Mouse (Mus musculus): ENCODE results near the gene Pdcl3. TPM values are rescaled to one million over a fixed set of nuclear protein-coding genes. Genes with fewer than 3 reads are reported as not detected.

Pdcl3 gene
- 10 to 100 TPM; 38.0 to 42.0 TPM for total RNA-seq (2021)

DNA sequence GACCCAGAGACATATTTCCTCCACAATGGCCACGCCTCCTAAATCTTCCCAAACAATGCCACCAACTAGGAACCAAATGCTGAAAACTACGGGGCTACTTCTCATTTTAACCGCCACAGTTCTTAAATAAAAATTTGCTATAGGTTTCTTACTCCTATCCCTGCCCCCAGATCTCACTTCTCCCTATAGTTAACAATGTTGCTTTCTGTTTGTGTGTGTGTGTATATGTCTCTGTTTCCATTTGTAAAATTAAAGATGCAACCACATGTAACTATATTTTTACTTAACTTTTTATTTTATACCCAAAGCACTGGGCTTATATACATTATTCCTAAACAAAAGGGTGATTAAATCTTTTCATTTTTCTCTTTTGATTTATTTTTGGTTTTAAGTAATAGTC is at the start of gene Pdcl3:
Pdcl3 (plus strand) TSS at position 301 of the 400 bp plus-strand sequence.
- DNase-seq (ENCODE audit: low spot score in 2 of 2) = no peak
- intact Hi-C loops (cut with DNase I) = loop anchor here (5.0 kb wide), 1 partner anchor 88 kb away; the partner anchor contains the start of gene Chst10

DNA sequence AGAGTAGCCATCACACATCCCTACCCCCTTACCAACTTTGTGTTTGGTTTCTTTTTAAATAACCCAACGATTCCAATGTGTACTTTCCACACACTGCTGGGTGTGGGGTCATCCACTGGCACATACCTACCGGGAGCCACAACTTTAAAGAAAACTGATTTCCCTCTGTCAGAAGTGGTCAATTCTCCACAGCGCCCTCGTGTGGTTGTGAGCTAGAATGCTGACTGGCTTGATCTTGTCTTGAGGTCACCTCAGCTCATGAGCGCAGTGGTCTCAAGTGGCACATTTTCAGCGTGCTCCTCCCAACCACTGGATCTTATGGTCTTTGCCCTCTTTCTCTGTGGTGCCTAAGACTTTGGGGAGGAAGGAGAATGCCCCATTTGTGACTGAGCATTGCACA is 48.6 kb upstream of the Pdcl3 start:
- peak in 1 of 2 experiments; percentile 11 for DNase-seq (ENCODE audit: low spot score in 2 of 2)

DNA sequence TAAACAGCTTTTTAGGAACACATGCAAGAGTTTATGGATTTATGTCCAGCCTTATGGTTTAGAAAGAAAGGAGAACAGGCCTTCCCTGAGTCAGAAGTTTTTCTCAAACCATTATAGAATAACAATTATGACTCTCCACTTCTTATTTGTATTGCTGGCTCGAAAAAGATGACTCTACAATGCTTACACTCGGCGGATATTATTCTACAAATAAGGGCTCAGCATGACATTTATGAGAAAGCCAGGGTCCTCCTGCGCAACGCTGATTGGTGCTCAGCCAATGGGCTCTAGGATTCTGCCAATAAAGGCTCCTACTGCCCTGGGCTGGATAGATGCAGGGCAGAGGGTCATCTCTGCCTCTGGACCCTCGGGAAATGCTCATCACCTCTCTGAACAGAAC is 46.6 kb upstream of the Pdcl3 start, which contains the start of gene Nms:
Nms (plus strand) TSS at position 301 of the 400 bp plus-strand sequence.
- no peak for DNase-seq (ENCODE audit: low spot score in 2 of 2)
- intact Hi-C loops (cut with DNase I) = no loop called here

More for the DNA sequence above, 48.6 kb upstream of the Pdcl3 start:
- intact Hi-C loops (cut with DNase I) = no loop called here

DNA sequence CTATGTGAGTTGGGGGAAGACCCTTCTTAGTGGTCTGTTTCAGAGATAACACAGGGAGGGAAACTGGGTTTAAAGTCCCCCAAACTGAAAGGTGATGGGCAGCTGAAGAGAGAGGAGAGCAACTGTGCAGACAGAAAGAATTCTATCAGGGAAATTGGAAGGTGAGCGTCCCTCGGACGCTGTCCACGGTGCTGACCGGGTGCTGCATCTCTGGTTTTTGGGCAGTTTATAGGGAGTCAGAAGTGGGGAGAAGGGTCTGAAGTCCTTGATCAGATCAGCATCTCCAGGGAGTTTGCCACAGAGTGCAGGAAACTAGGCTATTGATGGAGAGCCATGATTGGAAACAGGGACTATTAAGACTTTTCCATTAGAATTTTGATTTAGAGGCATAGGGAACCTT is 45.8 kb upstream of the Pdcl3 start:
- intact Hi-C loops (cut with DNase I) = no loop called here
- DNase-seq (ENCODE audit: low spot score in 2 of 2) = no peak

DNA sequence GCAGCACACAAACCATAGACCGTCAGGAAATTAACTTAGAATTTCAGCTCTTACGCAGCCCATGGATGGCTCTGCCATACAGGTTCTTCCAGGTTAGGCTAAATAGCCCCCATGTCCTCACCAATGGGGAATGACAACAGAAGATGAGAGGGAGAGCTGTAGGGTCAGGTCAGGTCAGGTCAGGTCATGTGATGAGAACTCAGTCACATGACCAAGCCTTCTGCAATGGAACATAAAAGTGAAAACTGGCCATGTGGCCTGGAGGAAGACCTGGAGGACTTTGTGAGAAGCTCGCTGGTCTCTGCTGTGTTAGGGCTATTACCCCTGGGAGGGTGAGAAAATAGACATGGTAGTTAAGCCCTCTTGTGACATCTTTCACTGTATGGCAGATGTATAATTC is 29.0 kb upstream of the Pdcl3 start:
- no peak for DNase-seq (ENCODE audit: low spot score in 2 of 2)
- intact Hi-C loops (cut with DNase I) = no loop called here

DNA sequence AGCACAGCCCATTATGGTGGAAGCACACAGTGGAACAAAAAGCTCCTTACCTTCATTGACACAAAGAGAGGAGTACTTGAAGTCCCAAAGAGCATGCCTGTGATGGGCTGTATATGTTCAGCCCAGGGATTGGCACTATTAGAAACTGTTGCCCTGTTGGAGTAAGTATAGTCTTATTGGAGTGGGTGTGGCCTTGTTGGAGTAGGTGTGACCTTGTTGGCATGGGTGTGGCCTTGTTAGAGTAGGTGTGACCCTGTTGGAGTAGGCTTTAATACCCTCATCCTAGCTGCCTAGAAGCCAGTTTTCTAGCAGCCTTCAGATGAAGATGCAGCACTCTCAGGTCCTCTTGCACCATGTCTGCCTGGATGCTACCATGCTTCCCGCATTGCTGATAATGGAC is 16.3 kb upstream of the Pdcl3 start:
- DNase-seq (ENCODE audit: low spot score in 2 of 2) = no peak
- intact Hi-C loops (cut with DNase I) = no loop called here

DNA sequence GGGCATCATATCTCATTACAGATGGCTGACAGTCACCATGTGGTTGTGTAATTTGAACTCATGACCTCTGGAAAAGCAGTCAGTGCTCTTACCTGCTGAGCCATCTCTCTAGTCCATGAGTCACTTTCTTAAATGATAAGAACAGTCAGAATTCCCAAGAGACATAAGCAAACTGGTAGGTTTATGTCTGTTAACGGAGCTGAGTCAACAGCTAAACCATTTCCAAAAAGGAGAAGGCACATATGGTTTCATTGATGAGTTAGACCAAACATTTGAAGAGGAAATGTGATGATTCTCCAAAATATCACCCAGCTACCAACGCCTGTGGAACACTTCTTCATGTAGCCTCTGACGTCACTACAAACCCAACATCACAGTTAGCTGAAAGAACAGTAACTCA is 13.7 kb upstream of the Pdcl3 start:
- peak in 1 of 2 experiments; percentile 52 for DNase-seq (ENCODE audit: low spot score in 2 of 2)
- intact Hi-C loops (cut with DNase I) = no loop called here

DNA sequence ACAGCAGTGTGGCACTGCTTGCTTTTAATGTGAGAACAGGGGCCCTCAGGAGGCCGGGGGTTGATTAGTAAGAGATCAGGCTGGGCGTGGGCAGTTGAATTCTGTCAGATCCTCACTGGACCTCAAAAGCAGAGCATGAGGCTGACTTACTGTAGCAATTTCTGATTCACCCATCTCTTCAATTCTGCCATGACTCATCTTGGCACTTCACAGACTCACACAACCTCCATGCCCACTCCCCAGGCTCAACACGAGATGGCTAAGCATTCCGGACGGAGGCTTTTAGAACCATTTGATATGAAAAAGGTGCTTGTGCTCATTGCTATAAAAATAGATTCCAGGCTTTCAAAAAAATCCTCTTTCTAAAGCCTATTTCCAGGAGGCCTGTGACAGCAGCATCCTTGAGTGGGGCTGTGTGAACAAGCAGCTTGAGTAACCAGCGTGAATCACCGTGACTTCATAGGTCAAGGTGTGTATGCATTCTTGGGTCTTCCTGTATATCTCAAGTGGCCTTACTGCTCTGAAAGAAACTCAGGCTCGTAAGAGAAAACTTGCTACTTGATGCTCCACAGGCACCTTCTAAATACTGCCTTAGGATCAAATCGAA is 12.3 kb upstream of the Pdcl3 start:
- intact Hi-C loops (cut with DNase I) = no loop called here
- DNase-seq (ENCODE audit: low spot score in 2 of 2) = peak; percentile 28 to 74

DNA sequence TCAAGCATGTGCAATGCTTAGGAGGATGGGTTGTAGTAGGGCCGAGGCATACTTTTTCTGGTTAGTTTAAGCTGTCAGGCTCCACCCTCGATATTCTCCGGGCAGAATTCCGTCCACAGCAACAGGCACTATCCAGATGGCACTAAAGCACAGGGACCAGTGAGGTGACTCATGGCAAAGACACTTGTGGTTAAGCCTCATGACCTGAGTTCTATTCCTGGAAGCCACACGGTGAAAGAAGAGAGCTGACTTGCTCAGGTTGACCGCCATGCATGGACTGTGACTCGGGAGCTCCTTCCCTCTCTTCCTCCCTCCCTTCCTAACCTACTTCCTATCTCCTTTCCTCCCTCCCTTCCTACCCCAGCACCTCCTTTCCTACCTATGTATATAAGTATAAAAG is 5.5 kb upstream of the Pdcl3 start:
- DNase-seq (ENCODE audit: low spot score in 2 of 2) = no peak
- intact Hi-C loops (cut with DNase I) = no loop called here

DNA sequence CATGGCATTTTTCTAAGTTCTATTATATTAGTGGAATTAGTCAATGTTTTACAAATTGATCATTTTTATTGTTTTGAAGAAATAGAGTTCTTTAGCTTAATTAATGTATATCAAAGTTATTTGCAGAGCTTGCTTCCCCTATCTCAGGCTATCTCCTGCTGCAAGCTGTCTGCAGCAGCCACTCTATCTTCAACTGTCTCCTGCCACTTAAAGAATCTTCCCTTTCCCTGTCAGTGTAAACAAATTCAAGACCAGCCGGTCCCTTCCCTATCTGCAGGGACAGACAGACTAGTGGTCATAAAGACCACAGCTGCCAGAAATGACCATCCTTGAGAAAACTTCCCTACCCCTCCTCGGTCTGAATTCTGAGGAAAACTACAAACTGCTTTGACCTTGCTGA is 1.5 kb upstream of the Pdcl3 start:
- intact Hi-C loops (cut with DNase I) = no loop called here

DNA sequence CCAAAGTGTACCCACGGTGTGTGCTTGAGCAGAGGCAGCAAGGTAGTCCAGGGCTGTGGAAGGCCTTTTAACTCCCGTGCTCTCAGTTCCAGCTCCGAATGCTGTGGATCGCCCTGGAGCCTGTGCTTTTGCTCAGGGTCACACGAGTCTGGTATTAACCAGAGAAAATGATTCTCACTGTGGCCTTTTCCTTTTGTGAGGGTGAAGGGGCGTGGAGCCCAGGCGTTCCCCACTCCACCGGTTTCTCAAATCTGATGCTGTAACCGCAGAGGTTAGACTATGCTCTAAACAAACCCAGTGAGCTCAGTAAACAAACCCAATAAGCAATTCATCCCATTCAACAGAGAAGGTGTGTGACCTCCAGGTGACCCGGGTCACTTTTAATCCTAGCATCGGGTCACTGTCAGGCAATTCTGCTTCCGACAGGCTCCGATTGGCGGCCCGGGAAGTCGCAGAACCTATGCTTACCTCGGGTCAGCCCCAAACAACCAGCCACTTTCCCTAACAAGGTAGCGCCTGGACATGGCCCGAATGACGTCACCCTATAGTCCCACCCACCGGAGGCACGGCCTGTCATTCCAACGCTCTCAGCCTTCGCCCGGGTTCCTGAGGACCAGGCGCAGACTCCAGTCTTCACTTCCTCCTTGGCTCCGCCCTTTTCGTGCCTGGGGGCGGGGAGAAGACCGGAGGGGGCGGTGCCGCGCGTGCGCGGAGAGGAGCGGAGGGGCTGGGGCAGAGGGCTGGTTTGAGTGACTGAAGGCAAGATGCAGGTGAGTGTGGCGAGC is 1.9 kb downstream of the Pdcl3 start:
- DNase-seq (ENCODE audit: low spot score in 2 of 2) = peak; percentile 94 to 98
- intact Hi-C loops (cut with DNase I) = loop anchor here (5.0 kb wide), 1 partner anchor 90 kb away; the partner anchor contains the start of gene Chst10

More for the DNA sequence above, 1.5 kb upstream of the Pdcl3 start:
- no peak for DNase-seq (ENCODE audit: low spot score in 2 of 2)

DNA sequence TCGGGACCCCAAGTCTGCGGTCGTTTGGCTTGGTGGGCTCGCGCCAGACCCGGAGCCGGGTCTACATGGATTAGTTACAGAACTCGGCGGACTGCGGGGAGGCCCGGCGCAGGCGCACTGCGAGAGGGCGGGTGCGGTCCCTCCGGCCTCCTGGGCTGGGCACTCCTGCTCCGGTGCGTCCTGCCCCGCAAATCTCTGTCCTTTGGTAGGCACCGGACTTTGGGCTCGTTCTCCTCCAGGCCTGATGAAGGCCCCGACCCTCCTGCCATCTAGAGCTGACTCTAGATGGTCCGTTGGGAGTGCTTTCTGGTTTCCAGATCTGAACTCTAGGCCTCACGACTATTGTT is 2.4 kb downstream of the Pdcl3 start:
- intact Hi-C loops (cut with DNase I) = loop anchor here (5.0 kb wide), 1 partner anchor 91 kb away; the partner anchor contains the start of gene Chst10
- no peak for DNase-seq (ENCODE audit: low spot score in 2 of 2)

DNA sequence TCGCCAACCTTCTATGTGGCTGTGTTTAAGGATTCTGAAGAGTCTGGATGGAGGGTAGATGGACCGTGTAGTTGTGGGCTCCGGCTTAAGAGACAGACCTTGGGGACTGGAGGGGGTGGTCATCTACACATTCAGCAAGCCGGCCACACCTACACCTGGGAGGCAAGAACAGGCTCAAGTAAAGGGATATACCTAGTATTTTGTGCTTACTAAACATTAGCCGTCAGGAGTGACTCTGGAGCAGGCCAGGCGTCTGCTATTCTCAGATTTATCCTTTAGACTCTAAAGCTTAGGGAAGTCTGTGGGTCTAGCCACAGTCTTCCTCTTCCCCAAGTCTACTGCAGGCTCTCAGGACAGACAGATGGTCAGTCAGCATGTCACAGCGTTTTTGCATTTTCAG is 2.9 kb downstream of the Pdcl3 start:
- no peak for DNase-seq (ENCODE audit: low spot score in 2 of 2)
- intact Hi-C loops (cut with DNase I) = loop anchor here (5.0 kb wide), 1 partner anchor 91 kb away; the partner anchor contains the start of gene Chst10

DNA sequence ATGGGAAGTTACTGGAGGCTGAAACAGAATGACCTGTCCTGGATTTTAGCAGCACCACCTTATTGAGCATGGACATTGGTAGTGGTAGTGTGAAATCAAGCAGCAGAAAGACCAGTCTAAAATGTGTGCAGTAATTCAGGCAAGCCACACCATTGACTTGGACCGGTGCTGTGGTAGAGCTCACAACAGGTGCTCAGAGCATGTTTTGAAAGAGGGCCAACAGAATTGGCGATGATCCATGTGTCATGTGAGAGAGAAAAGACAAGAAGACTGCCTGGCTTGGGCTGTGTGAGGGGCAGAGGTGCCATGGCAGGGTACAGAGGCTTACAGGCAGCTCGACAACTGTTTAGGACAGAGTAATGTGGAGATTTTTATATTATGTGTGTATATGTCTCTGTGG is 7.0 kb downstream of the Pdcl3 start:
- no peak for DNase-seq (ENCODE audit: low spot score in 2 of 2)
- intact Hi-C loops (cut with DNase I) = no loop called here

DNA sequence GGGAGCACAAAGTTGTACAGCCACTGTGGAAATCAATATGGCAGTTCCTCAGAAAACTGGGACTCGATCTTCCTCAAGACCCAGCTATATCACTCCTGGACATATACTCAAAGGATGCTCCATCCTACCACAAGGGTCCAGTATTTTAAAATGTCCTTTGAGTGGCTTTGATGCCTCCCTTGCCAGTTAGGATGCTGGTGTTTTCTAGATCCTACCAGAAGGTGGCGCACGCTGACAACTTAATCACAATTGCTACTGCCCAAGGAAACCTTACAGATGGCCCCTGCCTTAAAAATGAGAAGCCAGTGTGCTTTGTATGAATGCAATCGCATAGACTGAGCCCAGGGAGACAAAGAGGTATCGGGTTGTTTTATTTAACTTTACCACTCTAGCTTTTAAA is 15.7 kb downstream of the Pdcl3 start:
- peak; percentile 81 to 87 for DNase-seq (ENCODE audit: low spot score in 2 of 2)
- intact Hi-C loops (cut with DNase I) = loop anchor here (2.0 to 5.0 kb wide), 3 partner anchors 340 to 522 kb away; partner anchors contain the start of gene Rpl31

DNA sequence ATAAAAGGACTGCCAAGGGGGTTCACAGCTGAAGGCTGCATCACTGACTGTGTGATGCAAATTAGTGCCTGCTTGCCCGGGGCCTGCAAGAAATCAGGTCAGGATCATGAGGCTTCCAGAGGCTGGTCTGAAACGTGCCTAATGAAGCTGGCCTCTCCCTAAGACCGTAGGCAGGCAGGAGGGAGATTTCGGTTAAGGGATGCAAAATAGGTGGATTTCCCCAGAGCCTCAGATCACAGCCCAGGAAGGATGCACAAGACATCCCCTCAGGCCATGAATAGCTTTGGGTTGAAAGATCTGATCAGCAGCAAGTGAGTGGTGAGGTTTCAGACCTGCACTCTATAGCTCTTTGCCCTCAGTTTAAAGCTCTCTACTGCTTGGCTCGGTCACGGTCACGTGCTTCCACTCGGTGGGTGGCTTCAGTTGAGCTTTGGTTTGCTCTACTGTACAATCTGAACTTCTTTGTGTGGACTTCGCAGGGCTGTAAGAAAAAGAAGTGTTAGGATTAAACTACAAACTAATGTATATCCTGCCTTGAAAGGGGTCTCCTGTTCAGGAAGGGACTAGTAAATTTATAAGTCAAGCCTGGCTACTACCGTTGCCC is 20.4 kb downstream of the Pdcl3 start:
- intact Hi-C loops (cut with DNase I) = no loop called here
- no peak for DNase-seq (ENCODE audit: low spot score in 2 of 2)

DNA sequence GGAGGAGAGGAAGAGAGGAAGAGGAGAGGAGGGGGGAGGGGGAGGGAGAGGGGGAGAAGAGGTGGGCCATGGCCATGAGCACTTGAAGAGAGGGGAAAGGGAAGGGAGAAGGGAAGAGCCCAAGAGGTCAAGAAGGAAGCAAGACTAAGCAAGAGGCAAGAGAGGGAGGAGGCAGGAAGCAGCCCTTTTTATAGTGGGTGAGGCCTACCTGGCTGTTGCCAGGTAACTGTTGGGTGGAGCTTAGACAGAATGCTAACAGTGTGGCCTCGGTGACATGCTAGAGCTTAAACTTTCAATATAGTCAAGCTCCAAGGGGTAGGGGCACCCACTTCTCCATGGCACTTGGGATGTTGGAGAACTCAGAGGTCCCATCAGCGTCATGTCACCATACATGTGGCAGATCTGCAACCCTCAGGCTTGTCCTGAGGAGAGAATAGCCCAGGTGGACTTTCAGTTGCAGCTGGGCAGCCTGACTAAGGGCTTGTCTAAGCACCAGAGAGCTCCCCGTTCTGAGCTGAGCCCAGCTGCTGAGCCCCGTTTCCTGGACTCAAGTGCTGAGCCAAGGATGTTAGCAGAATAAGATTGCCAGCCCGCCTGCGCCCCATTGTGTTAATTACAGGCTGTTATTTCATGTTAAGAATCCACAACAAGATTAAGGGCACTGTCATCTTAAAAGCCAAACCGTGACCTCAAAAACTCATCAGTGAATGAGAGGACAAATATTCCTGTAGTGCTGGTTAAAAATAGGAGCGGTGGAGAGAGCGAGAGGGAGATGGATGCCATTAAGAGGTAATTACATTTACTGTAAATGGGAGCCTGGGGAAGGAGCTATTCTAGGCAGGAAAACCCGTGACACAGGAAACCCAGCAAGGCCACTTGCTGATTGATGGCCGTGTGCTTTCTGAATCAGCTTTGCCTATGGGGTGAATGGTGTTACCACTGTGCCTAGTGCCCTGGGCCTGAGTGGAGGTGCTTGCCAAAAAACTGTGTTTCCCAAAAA is 21.7 kb downstream of the Pdcl3 start:
- DNase-seq (ENCODE audit: low spot score in 2 of 2) = no peak
- intact Hi-C loops (cut with DNase I) = no loop called here

DNA sequence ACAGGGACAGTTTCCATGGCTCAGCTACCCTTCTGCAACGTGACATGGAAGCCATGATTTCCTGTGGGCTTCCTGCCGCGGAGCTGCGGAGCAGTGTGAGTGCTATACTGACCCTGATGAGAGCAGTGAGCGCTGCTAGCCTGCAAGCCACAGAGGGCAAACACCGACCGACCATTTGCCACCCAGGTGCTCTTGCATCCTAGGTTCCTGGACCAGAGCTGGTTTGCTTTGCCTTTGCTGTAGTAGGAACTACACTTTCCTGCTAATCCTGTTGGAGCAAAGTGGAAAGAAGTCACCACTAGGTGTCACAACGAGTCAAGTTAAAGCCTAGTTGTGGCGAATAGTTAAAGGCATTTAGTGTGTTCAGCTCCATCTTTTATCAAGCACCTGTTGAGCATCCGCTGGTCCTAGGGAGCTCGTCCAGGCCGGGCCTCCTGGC is 25.2 kb downstream of the Pdcl3 start:
- DNase-seq (ENCODE audit: low spot score in 2 of 2) = peak; percentile 87 to 95
- intact Hi-C loops (cut with DNase I) = loop anchor here (2.0 to 5.0 kb wide), 4 partner anchors 167 to 330 kb away; partner anchors contain the start of gene Npas2

DNA sequence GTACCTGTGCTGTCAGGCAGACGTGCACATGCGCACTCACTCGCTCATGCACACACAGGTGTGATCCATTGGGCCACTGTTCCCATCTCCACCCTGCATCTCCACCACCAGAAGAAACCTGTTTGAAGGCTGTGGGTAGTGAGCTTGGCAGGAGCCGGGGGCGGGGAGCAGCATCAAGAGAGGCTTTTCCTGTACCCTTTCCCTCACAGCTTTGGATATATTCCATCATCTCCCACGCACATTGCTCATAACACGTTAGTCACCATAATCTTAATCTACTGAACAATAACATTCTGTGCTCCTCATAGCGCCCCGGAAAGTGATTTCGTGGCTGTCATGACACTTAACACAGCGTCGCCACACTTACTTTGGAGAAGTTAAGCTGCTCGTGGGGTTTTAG is 27.2 kb downstream of the Pdcl3 start:
- intact Hi-C loops (cut with DNase I) = loop anchor here (2.0 to 5.0 kb wide), 4 partner anchors 52 to 240 kb away; no protein-coding TSS in a partner anchor
- DNase-seq (ENCODE audit: low spot score in 2 of 2) = peak; percentile 46 to 86

Data from left cerebral cortex, postnatal 25 days (tissue).